Mouse (Mus musculus) hindlimb bud, embryonic 11.5 days (tissue): ENCODE measurements around the gene Sun5.
"Not testable (repeated sequence)": the region's sequence is repeated elsewhere in the genome, so short reads cannot be mapped to it uniquely, and the experiment has no call there.

Source experiments
- DNase-seq: peaks from one replicate; pipeline ENCODE4 v3.0.0-alpha.2; 2012; ENCODE audit warnings: low read depth, low spot score; ENCODE audit errors: extremely low spot score

Gene Sun5

DNA sequence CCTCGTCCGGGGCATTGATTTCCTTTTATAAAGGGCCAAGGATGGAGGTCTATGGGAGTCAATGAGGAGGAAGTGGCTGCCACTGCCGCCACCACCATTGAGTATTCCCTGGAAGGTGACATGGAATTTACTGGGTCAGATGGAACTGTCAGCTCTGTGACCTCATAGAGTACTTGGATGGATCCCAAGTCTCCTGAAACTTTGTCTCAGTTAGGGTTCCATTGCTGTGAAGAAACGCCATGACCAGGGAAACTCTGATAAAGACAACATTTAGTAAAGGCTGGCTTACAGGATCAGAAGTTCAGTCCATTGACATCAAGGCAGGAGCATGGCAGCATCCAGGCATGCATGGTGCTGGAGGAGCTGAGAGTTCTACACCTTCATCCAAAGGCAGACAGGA is at the start of gene Sun5:
Sun5 (minus strand) TSS at position 101 of the 400 bp plus-strand sequence.
- no peak for DNase-seq

DNA sequence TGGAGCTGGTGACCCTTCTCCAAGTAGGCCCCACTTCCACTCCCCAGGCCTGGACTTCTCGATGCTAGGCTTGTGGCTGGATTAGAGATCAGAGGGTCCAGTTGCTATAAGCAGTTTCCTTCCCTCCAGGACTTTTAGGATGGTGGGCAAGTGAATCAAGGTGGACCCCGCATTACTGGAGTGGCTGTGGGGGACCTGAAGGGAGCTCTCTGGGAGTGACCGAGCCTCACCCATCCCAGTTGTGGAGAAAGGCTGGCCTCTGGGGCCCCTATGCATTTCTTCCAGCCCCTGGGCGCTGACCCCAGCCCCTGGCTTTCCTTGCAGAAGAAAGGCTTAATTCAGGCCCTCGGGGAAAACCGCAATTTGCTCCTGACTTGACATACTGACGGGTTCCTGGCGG is 47.0 kb upstream of the Sun5 start, which contains the start of gene Bpifb3:
Bpifb3 (plus strand) TSS at position 301 of the 400 bp plus-strand sequence.
- DNase-seq = no peak

DNA sequence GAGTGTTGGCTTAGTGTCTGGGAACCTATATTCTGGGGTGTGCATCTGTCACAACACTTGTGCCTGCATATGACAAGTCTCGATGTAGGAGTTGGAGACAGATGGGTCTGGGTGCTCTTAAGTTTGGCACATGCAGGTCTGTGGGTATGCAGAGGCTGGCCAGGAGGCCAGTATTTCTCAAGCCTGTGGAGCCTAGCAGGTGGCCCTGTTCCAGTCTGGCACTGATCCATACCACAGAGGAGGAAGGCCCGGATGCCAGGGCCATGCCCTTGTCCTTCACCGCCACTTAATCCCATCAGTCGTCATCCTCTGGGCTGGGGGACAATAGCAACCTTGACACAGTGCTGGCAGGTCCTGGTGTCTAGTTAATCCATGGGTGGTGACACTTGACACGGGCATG is 43.3 kb upstream of the Sun5 start:
- no peak for DNase-seq

DNA sequence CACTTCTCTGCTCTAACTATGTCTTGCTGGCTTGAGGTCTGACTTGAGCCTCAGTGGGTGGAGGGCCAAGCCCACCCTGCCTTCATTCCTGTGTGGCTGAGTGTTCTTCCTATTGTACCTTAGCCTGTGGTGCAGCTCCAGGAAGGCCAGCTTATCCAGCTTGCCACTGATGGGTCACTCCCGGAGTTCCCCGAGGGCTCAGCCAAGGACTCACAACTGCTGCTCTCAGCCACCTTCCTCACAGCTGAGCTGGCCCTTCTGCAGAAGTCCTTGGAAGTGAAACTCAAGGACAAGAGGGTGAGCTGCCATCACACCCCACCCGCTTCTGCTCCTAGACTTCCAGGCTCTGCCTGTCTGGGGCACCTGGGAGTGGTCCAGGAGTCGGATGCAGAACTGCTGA is 35.7 kb upstream of the Sun5 start:
- DNase-seq = no peak

DNA sequence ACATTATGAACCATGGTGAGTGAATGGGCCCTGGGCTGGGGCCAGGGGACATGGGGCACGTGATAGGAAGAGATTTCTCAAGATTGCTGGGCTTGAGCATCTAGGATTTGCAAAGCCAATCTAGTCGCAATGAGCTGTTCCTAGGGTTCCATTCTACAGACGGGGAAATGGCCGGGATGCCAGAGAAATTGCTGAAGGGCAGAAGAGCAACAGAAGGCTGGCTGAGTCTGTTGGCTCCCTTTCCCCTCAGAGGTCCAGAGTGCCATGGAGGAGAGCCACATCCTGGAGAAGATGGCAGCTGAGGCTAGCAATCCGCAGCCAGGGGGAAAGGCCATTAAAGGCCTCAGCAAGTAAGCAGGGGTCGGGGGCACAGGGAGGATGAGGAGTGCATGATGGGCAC is 31.8 kb upstream of the Sun5 start:
- DNase-seq = no peak

DNA sequence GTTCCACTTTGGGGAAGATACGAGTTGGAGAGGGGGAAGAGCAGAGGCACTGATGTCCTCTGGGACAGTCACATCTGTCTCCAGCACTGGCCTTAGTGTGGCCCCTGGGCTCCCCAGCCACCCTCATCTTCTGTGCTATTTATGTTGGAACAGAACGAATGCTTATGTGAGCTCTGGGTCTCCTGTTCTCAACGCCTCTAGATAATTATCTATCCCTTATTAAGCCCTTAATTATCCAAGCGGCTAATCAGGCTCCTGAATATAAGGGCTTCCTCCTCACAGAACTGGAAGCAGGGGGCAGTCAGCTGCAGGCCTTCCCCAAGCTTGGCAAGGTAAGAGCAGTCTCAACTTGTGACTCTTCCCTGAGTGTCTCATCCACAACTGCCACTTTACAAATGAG is 29.2 kb upstream of the Sun5 start, which contains the start of gene Bpifb6:
Bpifb6 (plus strand) TSS at position 301 of the 400 bp plus-strand sequence.
- DNase-seq = no peak

DNA sequence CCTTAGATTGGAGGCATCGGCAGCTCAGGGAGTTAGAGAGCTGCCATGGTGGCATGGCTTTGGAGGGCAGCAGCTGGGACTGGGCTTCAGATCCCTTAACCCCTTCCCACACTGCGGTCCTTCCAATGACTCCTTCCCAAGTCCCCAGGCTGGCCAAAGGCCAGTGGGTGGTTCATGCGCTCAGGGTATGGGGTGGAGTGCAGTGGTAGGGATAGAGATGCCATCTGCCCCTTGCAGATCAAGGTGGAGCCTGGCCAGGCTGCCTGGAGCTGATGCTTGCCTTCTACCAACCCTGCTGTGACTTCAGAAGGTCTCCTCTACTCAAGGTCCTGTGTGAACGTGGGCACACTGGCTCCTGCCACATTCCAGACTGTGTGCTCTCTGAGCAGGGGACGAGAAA is 28.2 kb upstream of the Sun5 start:
- no peak for DNase-seq

DNA sequence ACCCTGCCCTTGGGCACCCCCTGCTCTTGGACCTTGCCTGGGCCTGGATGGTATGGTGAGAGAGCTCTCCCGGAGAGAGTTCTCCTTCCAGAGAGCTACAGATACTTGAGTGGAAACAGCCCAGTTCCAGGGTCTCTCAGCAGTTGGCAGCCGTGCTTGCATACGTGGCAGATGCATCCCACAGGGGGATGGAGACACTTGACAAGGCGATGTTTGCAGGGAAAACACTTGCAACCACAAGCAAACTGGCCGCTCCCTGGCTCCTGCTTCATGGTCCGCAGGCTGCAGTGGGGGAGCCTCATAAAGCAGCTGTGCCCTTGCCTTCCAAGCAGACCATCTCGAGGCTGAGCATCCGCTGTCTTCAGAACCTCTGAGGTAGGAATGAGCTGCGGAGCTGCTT is 3.9 kb upstream of the Sun5 start, which contains the start of gene Bpifb2:
Bpifb2 (plus strand) TSS at position 301 of the 400 bp plus-strand sequence.
- DNase-seq = no peak

DNA sequence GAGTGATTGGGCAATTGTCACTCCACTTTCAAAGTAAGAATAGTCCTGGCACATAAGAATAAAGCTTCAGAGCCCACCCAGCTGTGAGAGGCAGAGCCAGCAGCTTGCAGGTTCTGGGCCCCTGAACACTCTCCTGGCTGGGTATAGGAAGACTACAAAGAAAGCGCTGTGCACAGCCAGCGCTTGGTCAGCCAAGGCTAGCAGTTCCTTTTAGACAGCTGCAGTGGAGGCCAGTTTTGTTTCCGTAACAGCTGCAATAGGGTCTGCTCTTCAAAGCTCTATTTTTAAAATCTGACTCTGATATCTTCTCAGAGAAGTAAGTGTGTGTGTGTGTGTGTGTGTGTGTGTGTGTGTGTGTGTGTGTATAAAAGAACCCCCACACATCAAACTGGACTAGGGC is 8.9 kb downstream of the Sun5 start:
- no peak for DNase-seq

DNA sequence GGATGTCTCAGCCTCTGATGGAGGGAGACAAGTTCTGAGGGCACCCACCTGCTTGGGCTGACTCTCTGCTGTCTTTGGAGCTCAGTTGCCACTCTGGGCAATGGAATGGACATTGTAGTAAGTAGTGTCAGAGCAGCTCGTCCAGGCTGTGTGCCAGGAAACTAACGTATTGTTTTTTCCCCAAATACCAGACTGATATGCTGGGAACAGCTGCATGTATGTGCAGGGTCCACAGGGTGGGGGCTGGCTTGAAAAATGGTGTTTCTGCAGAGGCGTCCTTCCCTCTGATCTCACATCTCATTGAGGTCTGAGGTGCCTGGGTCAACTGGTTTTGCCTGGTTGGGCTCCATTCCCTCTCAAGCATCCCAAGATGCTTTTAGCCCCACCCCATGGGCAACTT is 10.2 kb downstream of the Sun5 start:
- DNase-seq = no peak

DNA sequence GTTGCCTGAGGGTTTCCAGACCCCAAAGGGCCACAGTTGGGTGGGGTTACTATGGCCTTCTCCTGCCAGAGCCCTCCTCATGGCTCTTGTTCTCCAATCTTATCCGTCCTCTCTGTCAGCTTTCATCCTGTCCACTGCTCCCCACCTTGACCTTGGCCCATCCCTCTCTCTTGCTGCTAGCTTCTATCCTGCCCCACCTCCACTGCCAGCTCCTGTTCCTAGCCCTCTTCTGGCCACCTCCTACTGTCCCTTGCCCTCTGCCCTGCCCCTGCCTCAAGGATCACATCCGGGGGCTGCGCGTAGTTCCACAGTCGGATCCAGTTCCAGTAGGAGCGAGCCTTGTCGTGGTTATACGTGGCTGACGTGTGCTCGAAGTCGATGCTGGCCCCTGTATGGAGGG is 10.6 kb downstream of the Sun5 start:
- no peak for DNase-seq

DNA sequence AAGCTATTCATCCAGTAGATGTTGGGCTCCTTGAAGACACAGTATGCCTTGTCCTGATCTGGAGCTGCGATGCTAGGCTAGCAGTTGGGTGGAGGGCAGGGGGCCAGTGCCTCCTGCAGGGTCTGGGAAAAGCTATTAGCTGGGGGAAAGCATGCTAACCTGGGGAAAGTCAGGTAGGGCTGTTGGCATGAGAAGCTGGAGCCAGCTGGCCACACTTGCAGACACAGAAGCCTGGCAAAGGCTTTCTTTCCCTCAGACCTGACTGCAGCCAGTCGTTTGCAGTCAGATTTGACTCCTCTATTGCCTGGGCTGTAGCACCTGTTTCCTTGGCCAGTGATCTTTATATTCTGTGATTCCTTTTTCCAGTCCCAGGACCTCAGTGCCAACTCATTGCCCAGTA is 11.3 kb downstream of the Sun5 start:
- DNase-seq = no peak

DNA sequence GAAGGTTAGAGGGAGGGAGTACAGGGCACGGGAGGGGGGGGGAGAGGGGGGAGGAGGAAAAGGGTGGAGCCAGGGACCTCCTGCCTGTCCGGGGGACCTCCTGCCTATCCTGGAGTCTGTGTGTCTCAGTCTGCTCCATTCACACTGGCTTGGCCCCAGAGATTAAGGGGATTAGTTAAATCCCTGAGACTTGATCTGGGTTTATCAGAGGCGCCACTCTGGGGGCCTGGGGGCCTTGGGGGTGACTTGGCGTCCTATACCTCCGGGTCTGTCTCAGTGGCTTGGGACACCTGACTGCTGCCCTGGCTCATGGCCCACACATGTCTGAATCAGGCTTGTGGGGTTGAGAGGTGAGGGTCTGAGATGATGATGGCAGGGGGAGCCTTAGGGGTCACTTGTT is 17.3 kb downstream of the Sun5 start:
- DNase-seq = no peak

DNA sequence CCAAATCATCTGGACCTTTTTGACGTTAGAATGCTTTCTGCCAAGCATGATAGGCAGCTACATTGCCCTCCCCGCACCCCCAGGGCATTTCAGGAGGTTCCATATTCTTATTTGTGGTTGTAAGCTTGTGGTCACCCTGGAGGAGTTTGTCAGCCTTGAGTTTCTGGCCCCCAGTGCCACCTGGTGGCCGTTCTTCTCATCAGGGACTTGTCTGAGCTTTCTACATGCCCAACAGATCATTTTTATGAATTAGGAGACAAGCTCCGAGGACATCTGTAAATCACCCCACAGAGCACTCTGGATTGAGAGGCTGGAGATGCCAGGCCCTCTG is 19.9 kb downstream of the Sun5 start:
- no peak for DNase-seq

DNA sequence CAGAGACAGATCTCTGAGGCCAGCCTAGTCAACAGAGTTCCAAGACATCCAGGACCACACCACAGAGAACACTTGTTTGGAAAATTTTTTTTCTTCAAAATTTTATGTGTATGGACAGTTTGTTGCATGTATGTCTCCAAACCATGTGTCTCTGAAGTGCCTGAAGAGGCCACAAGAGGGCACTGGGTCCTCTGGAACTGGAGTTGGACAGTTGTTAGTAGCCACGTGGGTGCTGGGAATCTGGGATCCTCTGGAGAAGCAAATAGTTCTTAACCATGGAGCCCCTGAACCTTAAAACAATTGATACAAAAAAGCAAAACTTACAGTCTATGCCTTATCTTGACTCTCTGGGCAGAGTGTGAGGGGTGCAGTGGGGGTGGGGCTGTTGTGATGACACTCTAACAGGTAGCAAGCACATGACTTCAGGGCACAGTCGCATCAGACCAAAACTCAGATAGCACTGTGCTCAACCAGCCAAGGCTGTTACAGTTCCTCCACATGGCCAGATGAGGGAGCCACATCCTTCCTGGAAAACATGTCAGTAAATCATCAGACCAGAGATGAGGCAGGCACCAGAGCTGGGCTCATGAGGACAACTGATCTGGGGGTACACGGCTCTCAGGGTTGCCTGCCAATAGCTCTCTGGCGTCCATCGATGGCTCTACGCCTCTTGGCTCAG is 20.4 kb downstream of the Sun5 start:
- DNase-seq = no peak

DNA sequence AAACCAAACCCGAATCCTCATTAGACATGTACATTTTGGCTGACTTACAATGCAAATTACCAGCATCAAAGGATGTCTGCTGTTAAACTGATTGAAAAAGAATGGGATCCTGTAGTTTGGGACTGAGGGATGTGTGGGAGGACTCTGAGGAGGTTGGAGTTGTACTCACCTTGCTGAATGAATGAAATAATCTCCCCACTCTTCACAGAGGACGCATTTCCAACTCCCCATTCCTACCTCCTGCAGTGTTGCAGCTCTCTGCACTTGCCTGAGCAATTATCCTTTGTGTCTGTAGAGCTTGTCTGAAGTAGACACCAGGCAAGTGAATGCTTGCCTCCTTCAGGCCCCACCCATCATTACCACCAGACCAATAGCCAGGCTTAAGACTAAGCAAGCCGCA is 22.5 kb downstream of the Sun5 start:
- DNase-seq = no peak

DNA sequence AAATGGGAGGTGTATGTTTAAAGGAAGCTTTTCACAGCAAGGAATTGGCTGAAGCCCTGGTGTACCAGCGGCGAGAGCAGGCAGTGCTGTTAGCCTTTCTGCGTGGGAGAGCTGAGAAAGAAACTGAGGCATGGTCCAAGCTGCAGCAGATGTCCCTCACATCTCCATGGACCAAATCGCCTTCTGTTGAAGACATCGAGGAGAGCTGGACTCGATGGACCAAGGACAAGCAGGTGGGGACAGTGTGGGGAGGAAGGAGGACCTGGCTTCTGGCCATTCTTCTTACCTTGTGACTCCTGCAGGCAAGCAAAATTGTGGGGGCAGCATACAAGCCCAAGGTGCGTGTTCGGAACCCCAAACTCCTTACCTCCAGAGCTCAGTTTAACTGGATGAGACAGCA is 28.0 kb downstream of the Sun5 start:
- no peak for DNase-seq

DNA sequence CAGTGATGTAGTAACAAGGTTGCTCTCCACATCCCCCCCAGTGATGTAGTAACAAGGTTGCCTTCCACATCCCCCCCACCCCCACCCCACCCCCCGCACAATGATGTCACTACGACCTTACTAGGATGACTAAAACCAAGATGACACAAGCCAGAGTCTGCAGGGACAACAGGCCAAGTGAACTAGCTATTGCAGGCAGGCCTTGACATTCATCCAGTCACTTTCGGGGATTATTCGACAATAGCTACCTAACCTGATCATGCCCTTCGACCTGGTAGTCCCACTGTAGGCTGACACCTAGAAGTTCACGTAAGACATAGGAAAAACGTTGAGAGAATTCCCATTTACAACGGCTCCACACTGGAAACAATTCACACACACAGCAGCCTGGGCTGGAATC is 37.6 kb downstream of the Sun5 start:
- DNase-seq = no peak

DNA sequence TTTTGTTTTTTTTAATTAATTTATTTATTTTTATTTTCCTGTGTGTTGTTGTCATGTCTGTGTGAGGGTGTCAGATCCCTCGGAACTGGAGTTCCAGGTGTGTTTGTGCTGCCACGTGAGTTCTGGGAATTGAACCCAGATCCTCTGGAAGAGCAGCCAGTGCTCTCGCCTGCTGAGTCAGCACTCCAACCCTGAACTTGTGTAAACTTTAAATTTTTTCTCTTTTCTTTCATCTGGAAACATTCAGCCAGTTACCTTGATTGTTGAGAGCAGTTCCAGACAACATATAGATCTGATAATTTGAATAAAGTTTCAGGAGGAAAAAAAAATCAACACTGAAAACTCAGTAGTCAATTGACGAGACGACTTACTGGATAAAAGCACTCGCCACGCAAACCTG is 42.2 kb downstream of the Sun5 start:
- no peak for DNase-seq

DNA sequence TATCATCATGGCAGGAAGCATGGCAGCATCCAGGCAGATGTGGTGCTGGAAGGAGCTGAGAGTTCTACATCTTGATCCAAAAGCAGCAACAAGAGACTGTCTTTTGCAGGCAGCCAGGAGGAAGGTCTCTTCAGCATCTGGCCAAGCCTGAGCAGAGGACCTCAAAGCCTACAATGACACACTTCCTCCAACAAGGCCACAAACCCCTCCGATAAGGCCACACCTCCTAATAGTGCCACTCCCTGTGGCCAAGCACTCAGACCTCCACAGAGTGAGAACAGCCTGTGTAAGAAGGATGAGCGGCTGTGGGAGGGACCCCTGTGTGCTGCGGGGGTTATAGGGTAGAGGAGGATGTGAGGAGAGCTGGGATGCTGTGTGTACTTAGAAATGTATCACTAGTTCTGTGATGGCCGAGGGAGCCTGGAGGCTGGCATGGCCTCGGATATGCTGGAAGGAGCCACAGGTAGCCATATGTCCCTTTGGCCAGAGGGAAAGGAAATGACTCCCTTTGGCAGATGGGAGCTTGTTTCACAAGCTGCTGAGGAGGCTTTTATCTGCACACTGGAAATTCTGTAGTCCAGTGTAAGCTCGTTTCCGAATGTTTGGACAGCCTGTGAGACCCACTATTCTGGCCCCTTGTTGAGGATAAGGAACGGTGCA is 43.6 kb downstream of the Sun5 start:
- DNase-seq = no peak

DNA sequence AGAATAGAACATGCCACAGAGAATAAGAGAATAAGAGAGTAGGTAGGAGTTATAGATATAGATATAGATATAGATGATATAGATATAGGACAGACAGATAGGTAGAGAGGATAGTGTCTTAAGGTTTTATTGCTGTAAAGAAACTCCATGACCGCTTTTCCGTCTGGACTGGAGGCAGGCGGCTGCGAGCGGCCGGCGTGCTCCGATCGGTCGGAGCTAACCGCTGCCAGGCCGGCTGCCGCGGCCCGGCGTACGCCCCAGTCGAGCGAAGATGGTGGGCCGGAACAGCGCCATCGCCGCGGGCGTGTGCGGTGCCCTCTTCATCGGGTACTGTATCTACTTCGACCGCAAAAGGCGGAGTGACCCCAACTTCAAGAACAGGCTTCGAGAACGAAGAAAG is 45.0 kb downstream of the Sun5 start:
- DNase-seq = not testable (repeated sequence)

DNA sequence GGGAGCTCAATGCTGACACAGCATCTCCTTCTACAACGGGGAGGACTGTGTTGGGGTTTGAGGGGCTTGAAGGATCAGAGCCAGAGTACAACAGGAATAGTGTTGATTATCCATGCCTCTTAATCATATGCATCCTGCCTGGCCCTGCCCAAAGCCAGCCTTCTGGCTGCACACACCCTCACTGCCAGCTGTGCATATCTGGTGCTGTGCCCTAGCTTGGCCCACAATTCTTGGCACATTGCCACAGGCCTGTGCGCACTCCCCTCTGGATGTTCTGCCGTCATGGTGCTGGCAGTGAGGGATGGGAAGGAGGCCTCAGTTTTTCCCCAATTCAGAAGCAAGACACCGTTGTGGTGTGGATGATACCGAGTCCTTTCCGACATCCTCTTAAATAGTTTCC is 46.3 kb downstream of the Sun5 start:
- DNase-seq = no peak

DNA sequence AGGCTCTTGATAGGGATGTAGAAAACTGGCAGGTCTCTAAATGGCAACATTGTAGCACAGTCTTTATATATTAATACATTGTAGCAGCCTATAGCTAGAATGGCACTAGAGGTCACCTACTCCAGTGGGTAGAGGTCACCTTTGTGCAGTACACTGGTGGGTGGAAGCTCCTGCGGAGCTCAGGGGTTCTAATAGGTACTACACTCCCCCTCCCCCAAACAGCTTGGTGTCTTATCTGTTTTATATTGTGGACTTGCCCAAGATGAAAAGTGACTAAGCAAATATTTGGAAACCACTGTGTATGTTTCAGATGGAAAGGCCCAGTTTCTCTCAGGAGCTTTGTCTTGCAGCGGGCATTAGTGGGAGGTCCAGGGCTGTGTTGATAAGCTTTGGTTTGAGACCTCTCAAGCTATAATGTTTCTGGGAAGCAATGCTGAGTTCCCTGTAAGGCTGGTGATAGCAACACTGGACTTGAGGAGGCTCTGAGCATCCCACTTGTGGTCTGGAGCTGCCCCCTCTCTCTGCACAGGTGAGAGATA is 48.8 kb downstream of the Sun5 start:
- no peak for DNase-seq
